Mouse (Mus musculus) telencephalon, adult 2 months (tissue): ENCODE measurements at regions not wholly inside any gene's neighbourhood (a gene's known extent, or its start where the extent isn't known, plus 50 kb on each side); places are given as distances from the start of the nearest gene placed in this dataset.

ENCODE experiments used
- DNase-seq: peaks from one replicate; pipeline ENCODE4 v3.0.0-alpha.2; 2011; ENCODE audit warnings: low read depth, low spot score

GRCm38 (mm10) chr4:105460689-105461005 lies 303.5 kb downstream of the Plpp3 start:
- no peak for DNase-seq

DNA sequence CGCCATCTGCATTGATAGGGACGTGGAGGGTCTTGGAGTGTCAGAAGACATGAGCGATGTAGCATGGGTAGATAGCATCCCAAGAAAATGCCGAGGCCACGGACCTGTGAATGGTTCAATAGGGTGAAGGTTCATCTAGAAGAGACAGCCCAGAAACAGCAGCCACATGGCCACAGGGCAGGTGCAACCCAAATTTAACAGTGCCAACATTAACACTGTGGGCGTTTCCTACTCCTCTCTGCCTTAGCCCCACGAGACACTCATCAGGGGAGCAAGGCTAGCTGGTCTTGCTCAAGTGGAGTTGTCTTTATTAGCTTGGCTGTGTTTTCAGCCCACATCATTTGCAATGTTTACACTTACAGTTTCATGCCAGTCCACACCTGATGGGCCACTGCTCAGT lies 310.7 kb downstream of the Plpp3 start:
- no peak for DNase-seq

DNA sequence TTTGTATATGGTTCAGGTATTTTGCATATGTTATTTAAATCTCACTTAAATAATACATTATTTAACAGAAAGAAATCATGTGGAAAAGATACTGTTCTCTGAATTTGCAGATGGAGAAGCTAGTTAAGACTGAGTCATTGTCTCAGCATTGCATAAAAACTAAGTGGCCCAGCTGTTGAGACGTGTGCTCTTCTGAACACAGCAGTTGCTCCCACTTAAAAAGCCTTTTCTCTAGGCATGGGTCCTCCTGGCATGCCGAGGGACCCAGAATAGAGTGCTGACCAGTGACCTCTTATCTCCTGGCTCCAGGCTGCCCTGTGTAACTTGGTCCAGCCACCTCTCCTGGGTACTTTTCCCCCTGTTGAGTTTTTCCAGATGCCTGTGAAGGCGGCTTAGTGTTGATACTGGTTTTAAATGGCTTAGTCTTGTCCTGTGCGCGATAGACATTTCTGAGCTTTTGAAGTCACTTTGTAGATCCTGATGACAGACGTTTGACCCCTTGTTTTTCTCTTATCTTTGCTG lies 312.2 kb downstream of the Plpp3 start:
- DNase-seq, result no peak

DNA sequence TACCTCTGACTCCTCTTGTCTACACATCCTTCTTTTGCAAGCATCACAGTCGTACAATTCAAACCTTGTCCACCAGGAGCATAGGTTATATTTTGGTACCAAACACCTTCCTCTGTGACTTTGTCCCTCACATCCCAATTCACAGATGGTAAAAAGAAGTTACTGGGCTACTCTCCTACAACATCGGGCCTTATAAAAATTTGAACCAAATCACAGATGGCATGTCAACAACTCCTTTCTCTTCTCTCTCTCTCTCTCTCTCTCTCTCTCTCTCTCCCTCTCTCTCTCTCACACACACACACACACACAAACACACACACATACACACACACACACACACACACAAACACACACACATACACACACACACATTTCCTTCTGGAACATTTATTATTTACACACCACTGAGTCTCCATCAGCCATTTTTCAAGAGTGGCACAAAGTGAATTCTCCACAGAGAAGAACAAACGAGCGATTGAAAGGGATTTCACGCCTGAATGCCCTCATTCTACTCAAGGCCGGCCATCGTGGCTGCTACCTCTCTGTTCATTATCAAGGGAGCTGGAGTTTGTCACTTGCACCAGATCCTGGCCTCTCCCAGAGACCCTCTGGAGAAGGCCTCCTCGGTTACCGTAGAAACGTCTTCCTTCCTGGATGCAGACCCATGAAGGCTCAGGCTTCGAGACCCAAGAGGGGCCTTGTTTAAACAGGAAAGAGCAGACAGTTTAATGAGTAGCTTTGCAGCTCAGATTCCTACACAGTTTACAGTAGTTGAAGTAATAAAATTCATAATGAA lies 314.7 kb upstream of the Gm12728 start:
- no peak for DNase-seq

GRCm38 (mm10) chr4:105476332-105476731 lies 313.3 kb upstream of the Gm12728 start:
- DNase-seq, result no peak

GRCm38 (mm10) chr4:105486376-105486775 lies 303.3 kb upstream of the Gm12728 start:
- DNase-seq, result no peak

DNA sequence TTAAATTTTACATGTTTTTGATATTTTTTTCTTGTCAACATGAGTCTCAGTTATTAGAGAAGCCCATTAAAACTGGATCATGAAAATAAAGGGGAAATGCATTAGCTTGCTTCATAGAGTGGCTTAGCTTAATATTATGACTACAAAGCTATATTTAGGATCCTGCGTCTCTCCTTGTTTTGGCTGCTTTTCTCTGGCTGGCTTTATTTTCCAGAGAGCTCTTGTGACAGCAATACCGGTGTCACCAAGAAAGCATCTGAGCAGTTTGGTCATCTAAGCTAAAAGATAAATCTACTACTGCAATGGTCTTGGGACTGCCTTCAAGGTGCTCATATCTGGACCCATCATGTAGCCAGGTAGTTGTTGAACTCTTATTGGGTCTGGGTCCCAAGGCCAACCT lies 293.5 kb upstream of the Gm12728 start:
- no peak for DNase-seq

- no peak for DNase-seq
These were observed 283.5 kb upstream of the Gm12728 start for GRCm38 (mm10) chr4:105506190-105506589.

GRCm38 (mm10) chr4:105507221-105507620 lies 282.4 kb upstream of the Gm12728 start:
- DNase-seq, result no peak

DNA sequence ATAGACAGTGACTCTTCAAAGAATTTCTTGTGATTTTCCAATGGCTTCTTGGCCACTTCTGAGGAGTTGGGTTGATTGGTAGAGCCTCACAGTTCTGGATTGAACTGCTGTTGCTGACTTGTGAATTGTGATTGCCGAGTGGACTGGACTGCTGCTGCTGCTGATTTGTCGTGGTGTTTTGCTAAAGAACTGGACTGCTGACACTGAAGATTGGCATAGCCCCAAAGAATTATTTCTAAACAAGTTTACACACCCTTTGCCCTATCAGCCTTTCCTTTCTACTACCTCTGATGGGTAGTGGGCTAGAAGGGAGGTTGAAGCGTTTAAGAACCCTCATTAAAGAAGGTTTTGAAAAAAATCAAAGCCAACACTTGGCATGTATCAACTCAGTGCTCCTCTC lies 280.6 kb upstream of the Gm12728 start:
- no peak for DNase-seq

DNA sequence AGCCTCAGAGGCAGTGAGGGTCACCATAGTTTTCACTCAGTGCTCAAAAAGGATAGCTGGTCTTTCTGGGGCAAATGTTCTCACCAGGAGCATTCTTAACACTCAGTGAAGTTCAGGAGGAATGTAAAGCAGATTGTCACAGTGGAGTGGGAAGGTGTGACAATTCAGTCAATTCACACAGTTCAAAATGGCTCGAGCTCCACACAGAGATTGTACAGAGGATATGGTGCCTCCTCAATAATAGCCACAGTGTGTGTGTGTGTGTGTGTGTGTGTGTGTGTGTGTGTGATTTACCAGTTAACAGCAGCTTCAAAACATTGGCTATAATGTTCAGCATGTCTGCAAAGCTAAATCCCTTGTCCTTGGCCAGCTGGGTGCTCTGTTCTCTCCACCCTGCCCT lies 279.3 kb upstream of the Gm12728 start:
- DNase-seq, result peak; percentile 32

GRCm38 (mm10) chr4:105525135-105525534 lies 264.5 kb upstream of the Gm12728 start:
- no peak for DNase-seq

- no peak for DNase-seq
These were observed 262.9 kb upstream of the Gm12728 start for GRCm38 (mm10) chr4:105526755-105527154.

DNA sequence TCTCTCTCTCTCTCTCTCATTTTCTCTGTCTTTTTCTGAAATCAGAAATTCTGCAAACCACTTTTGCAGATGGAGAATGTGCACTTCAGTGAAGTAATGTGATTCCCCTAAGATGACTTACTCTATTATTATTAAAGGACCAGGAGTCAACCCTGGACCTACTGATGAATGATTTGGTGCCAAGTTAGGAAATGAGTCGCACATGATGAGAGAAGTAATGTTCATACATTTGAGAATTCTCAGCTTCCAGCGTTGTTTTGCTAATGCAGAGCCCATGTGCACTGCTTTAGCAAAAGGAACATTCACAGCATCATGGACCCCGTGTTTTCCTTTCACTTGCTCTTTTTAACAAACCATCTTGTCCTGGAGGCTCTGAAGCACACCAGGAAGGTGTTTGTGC lies 262.4 kb upstream of the Gm12728 start:
- DNase-seq, result no peak

- no peak for DNase-seq
These were observed 257.8 kb upstream of the Gm12728 start for GRCm38 (mm10) chr4:105531651-105532425.

DNA sequence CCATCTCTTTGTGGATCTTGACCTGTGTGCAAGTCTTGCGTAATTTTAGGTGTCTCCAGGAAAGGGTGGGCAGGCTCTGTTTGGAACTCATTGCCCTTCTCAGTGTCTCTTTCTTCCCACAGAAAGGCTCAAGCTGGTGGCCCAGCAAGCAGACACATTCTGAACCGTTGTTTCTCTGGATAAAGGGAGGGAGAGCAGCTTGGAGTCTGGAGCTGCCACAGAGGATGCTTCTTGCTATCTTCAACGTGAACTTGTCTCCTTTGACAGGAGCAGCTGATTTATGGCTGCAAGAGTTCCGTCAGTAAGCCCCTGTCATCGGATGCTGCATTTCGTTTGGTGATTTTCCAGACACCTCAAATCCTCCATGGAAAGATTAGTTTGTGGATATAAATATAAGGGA lies 254.2 kb upstream of the Gm12728 start:
- no peak for DNase-seq

DNA sequence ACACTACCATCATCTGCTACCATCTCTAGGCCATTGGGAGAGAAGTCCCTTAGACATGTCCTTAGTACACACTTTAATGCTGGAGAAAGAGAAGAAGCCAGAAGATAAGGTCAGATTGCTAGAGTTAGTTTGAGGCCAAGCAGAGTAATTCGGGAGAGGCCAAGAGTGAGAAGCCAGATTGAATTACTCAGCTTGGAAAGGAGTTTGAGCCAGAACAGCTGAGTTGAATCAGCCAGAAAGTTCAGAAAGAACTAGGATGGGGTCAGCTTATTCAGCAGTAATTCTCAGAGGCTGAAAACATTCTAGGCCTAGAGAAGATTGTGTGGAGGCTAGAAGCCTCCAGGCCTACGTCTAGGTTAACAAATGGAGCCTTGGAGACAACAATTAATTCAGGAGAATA lies 244.2 kb upstream of the Gm12728 start:
- DNase-seq, result no peak

- no peak for DNase-seq
These were observed 239.8 kb upstream of the Gm12728 start for GRCm38 (mm10) chr4:105549744-105550440.

- DNase-seq, result no peak
These were observed 237.5 kb upstream of the Gm12728 start for GRCm38 (mm10) chr4:105551966-105552685.

GRCm38 (mm10) chr4:105554994-105555393 lies 234.7 kb upstream of the Gm12728 start:
- no peak for DNase-seq

- peak; percentile 12 for DNase-seq
These were observed 233.7 kb upstream of the Gm12728 start for GRCm38 (mm10) chr4:105555941-105556340.

GRCm38 (mm10) chr4:105557396-105557795 lies 232.3 kb upstream of the Gm12728 start:
- no peak for DNase-seq
